Mouse (Mus musculus) cerebellum, adult 9-10 months (tissue): ENCODE data around the gene Toe1.
"Not testable (repeated sequence)": the region's sequence is repeated elsewhere in the genome, so short reads cannot be mapped to it uniquely, and the experiment has no call there.

Source experiments
- DNase-seq: peaks from one replicate; pipeline ENCODE4 v3.0.0; 2022

Toe1 gene

GRCm38 (mm10) chr4:116807197-116808129 lies at the start of gene Toe1, which contains the start of gene Mutyh:
Gene Toe1 (minus strand): TSS chr4:116807640.
Gene Mutyh (plus strand): TSS chr4:116807723.
- DNase-seq: peak; percentile 92

DNA sequence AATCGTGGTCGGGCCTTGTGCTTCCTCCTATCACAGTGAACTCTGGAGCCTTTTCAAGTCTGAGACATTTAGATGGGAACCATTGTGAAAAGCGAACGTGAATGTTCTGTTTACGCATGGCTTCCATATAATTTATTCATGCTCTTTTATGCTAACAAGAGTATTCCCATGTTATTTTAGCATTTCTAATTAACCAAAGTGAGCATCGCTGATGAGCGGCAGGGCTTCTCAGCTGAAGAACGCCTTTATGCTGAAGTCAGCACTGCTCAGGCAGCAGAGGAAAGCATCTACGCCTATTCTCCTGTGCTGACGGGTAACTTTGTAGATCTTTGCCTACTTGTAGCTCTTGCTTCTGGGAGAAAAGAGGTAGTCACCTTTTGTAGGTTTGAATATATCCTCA lies 49.8 kb upstream of the Toe1 start:
- DNase-seq: no peak

DNA sequence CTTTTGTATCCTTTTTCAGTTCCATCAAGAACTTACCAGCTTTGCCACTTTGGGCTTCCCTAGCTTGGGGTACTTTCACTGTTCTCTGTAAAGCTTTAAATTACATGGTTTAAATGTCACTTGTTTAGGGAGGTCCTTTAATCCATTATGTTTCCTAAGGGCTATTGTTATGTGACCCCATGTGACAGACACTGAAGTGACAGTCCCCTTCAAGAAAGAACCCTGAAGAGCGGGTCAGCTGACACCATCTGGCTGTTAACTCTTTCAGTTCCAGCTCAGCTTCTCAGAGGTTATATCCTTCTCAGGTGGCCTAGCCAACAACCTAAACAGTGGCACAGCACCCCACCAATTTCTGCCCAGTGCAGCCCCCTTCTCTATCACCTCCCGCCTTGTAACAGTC lies 46.8 kb upstream of the Toe1 start:
- DNase-seq: no peak

- no peak for DNase-seq
Observed at GRCm38 (mm10) chr4:116849901-116850300, 42.5 kb upstream of the Toe1 start.

GRCm38 (mm10) chr4:116844324-116844723 lies 36.9 kb upstream of the Toe1 start:
- no peak for DNase-seq

GRCm38 (mm10) chr4:116840841-116841240 lies 33.4 kb upstream of the Toe1 start:
- no peak for DNase-seq

GRCm38 (mm10) chr4:116840096-116840495 lies 32.7 kb upstream of the Toe1 start:
- not testable (repeated sequence) for DNase-seq

DNA sequence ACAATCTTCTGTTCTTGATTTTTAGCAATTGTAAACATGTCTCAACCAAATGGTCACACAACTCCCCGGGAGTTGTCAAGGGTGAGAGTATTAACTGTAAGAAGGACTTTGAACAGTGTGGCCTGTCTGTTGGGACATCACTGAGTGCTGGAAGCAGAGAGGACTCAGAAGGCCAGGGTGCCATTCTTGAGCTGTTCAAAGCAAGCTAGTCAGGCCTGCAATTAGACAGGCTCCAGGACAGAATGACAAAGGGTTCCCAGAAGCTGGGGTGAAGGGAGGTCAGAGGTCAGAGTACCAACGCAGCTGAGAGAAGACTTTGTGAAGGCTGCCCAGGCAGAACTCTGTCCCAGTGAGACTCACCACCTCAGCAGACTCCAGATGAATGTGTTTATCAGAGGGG lies 31.6 kb upstream of the Toe1 start:
- DNase-seq: no peak

DNA sequence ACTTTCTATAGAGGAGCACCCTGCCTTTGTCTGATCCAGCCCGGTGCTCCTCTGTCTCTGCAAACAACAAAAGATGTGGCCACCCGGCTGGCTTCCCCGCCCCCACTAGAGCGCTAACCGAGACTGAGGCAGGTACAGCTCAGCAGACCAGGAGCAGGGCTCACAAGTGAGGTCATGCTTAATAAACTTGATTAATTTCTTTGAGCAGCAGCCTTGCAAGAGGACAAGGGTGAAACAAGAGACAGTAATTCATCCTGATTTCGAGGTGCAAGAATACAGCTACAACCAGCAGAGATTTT lies 22.6 kb upstream of the Toe1 start:
- DNase-seq: no peak

GRCm38 (mm10) chr4:116829364-116830069 lies 22.1 kb upstream of the Toe1 start:
- DNase-seq: no peak

DNA sequence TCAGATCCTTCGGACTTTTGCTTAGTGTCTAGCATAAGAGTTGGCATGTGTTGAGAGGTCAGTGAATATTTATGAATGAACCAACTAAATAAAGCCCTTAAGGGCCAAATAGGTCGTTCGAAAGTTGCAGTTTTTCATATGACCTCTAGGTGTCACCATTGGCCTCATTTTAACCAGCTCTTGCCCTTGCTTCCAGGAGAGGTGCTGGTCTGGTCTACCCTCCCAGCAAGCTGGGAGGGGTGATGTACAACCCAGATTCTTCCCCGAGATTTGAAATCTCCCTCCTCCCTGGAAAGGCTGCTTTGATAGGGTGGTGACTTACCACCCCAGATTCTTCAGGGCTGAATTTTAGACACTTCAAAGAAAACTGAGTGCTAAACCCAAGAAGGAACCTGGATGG lies 20.4 kb upstream of the Toe1 start:
- DNase-seq: peak; percentile 88

DNA sequence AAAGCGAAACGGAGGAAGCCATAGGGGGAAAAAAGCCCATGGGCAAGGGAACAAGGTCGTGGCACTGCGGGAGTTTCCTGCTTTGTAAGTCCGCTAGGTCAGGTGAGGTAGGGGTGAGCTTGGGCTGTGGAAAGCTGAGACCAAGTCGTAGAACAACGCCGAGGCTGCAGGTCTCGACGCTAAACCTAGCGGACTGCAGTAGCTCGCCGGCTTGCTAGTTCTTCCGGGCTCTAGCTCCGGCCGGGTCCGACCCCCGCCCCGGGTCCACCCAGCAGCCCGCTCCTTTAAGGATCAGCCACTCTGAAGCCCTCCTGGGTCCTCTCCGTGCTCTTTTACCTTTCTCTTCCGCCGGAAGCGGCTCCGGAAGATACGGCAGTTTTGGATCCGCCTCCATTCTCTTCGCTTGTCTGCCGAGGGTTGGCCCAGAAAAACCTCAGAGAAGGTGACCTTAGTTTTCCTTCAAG lies 17.1 kb upstream of the Toe1 start:
- DNase-seq: peak; percentile 84

DNA sequence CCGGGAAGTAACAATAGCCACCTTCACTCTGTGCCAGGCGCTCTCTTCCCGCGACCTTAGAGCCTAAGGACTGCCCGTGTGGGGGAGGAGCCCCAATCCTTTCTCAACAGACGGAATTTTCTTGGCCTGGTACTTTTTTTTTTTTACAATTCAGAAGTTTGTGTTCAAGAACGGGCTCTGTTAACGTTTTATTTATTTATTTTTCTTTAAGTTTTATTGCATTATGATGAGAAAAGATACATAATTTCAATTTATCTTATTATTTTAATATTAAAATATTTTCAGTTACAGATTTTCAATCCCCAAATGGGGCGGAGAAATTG lies 14.2 kb upstream of the Toe1 start, which contains the start of gene Hpdl:
Gene Hpdl (minus strand): TSS at position 14 of the 323 bp plus-strand sequence.
- peak; percentile 74 for DNase-seq

DNA sequence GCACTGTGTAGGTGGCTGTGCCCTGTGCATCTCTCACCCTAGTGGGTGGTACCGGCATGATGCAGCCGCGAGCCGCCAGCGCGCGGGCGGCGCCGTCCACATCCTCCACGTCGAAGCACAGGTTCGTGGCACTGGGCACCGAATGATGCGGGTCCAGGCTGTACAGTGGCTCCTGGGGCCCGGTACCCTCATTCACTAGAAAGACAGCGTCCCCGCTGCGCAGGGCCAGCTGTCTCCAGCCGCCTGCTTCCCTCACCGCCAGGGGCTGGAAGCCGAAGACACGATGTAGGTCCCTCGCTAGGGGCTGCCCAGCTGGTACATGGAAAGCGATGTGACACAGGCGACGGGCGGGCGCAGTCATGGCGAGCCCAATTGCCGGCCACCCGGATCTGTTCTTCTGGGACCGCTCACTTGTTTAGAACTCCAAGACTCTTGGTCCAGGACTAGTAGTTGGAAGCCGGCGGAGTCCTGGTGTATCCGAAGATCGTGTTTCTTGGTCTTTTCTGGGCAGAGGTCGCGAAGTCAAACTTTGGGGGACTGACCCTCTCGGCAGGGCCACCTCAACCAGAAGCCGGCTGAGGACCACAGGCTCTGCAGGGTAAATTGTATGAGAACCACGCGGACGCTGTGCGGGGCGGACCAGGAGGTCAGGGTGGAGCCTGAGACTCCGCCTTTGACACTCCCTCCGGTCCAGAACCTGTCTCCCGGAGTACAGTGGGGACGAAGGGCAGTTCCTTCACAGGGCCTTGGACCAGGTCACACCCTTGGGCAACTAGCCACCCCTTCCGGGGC lies 13.7 kb upstream of the Toe1 start:
- DNase-seq: no peak

DNA sequence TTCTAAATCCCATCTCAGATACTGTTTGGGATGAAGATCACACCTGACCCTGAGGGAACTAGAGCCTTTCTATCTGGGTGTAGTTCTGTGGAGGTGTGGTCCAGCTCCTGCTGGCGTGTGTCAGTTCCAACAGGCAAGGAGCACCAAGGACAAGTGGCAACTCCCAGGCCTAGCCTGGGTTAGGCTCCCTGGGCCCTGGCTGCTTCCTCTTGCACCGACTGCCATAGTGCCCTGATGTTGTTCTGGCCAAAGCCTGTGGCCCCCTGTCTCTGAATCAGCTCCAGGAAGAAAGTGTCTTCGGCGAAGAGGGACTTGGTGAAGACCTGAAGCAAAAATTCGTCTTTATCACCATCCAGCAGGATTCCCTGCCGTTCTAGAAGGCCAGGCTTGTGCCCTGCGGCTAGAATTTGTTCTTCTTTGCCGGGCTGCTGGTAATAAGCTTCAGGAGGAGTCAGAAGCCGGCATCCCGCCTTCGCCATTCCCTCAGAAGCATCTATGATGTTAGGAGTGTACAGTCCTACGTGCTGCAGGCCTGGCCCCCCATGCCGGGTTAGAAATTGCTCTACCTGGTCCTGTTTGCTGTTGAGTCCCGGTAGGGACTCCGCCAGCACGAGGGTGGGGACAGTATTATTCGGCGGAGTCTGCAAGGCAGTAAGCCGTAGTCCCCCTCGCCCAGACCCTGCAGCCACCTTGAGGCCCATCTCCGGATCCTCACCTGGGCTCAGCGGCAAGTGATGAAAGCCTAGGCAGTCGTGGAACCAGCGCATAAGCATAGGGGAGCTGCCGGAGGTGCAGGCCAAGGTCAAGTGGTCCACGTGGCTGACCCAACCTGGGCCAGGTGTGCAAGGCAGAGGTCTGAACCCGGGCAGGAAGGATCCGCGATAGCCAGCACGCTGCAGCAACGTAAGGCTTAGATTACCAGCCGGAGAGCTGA lies 12.8 kb upstream of the Toe1 start:
- no peak for DNase-seq

- DNase-seq: peak; percentile 84
Observed at GRCm38 (mm10) chr4:116817486-116817885, 10.0 kb upstream of the Toe1 start.

GRCm38 (mm10) chr4:116815276-116815675 lies 7.8 kb upstream of the Toe1 start:
- DNase-seq: no peak

- DNase-seq: no peak
Observed at GRCm38 (mm10) chr4:116811012-116811411, 3.6 kb upstream of the Toe1 start.

DNA sequence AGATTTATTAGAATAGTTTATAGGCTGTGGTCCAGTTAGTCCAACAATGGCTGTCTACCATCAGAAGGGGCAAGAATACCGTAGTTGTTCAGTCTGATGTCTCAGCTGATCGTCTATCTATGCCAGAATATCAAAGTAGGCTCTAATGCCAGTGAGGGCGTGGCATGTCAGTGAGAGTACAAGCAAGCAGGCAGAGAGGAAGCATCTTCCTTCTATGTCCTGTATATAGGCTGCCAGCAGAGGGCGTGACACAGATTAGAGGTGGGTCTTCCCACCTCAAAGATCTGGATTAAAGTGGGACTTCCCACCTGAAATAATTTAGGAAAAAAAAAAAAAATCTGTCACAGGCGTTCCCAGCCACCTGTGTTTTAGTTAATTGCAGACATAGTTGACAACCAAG lies 7.5 kb downstream of the Toe1 start:
- no peak for DNase-seq

GRCm38 (mm10) chr4:116796442-116797110 lies 10.9 kb downstream of the Toe1 start:
- no peak for DNase-seq

- no peak for DNase-seq
Observed at GRCm38 (mm10) chr4:116794273-116794672, 13.2 kb downstream of the Toe1 start.

GRCm38 (mm10) chr4:116792453-116792852 lies 15.0 kb downstream of the Toe1 start:
- DNase-seq: no peak
